In genomic region chr8:12017750-12018149, GRCm38 (mm10) we compare ENCODE assay signal across 24 mouse cellular contexts.
DNase-seq lines count a peak whose midpoint lies in the region; ATAC-seq and TF ChIP-seq lines count a peak whose summit lies in the region.
"Had no signal": no experiment of that assay in that cellular context is flagged by ENCODE, and none has a peak within 500 bp of the region (broad histone marks: within the 10 kb centered on the region; RNA-seq: fewer than 3 reads in every experiment).

No protein-coding gene starts in this region.

- DNase-seq in lung, embryonic 14.5 days: peak; percentile 44
- no peak for DNase-seq in lung, postnatal 14 days
- DNase-seq in lung, postnatal 25 days (ENCODE audit: low spot score): peak; percentile 38
- no peak for DNase-seq in cerebellum, postnatal 4 days (ENCODE audit: low spot score in 2 of 2)
- DNase-seq: adrenal gland, postnatal 10 days; adrenal gland, postnatal 36 days; cerebellum, adult 11 months; cerebellum, adult 2 months; cerebellum, adult 9-11 months; cerebellum, postnatal 25 days; embryo, embryonic 11 days; gastrocnemius, adult 2 months; gastrocnemius, postnatal 14 days; heart, adult 11 months had no signal

- TF ChIP-seq POLR2A in bone marrow macrophage, adult 2 months (IDR thresholded peaks at IDR 0.05; ENCODE audit: borderline replicate concordance, low read depth, low read length): no peak

- no peaks in the 10 kb centered on the region for H3K27me3 ChIP-seq in lung, embryonic 14.5 days (ENCODE audit: insufficient read depth, low read length)
- H3K27me3 ChIP-seq: embryonic facial prominence, embryonic 13.5 days had no signal

- 46% methylated on average over 7 of the region's 7 CpGs for WGBS in lung, embryonic 14.5 days

- H3K9ac ChIP-seq in lung, embryonic 14.5 days: no peak overlapping the region
- H3K9ac ChIP-seq: embryonic facial prominence, embryonic 13.5 days; forebrain, embryonic 12.5 days; hindbrain, embryonic 12.5 days; hindbrain, embryonic 15.5 days had no signal

- no peak overlapping the region for H3K27ac ChIP-seq in lung, embryonic 14.5 days (ENCODE audit: low read depth)
- H3K27ac ChIP-seq in bone marrow macrophage, adult 2 months (ENCODE audit: insufficient read depth, low read depth, low read length): peak overlapping the region; percentile 11
- H3K27ac ChIP-seq: embryonic facial prominence, embryonic 10.5 days; embryonic facial prominence, embryonic 13.5 days; forebrain, embryonic 12.5 days; gastrocnemius, adult 2 months; hindbrain, embryonic 12.5 days; hindbrain, embryonic 15.5 days had no signal

- no peak overlapping the region for H3K4me2 ChIP-seq in lung, embryonic 14.5 days
- H3K4me2 ChIP-seq: embryonic facial prominence, embryonic 13.5 days; forebrain, embryonic 12.5 days; heart, embryonic 11.5 days; hindbrain, embryonic 12.5 days; hindbrain, embryonic 15.5 days had no signal

- H3K36me3 ChIP-seq in lung, embryonic 14.5 days (ENCODE audit: insufficient read depth): no peaks in the 10 kb centered on the region
- H3K36me3 ChIP-seq: embryonic facial prominence, embryonic 10.5 days; embryonic facial prominence, embryonic 13.5 days; forebrain, embryonic 12.5 days; hindbrain, embryonic 12.5 days; hindbrain, embryonic 15.5 days had no signal

- no peaks in the 10 kb centered on the region for H3K4me1 ChIP-seq in lung, embryonic 14.5 days (ENCODE audit: insufficient read depth)
- peaks cover 26% of the 10 kb centered on the region for H3K4me1 ChIP-seq in bone marrow macrophage, adult 2 months (ENCODE audit: control insufficient read depth, insufficient read depth, low read length)
- H3K4me1 ChIP-seq: embryonic facial prominence, embryonic 13.5 days; forebrain, embryonic 12.5 days; hindbrain, embryonic 12.5 days; hindbrain, embryonic 15.5 days had no signal

- H3K4me3 ChIP-seq in lung, embryonic 14.5 days (ENCODE audit: low read depth, low read length): no peak overlapping the region
- H3K4me3 ChIP-seq in bone marrow macrophage, adult 2 months (ENCODE audit: insufficient read depth, low read length): no peak overlapping the region
- H3K4me3 ChIP-seq: embryonic facial prominence, embryonic 10.5 days; embryonic facial prominence, embryonic 13.5 days; erythroblast, embryonic 14.5 days; forebrain, embryonic 12.5 days; gastrocnemius, adult 2 months; hindbrain, embryonic 12.5 days; hindbrain, embryonic 15.5 days had no signal

- H3K9me3 ChIP-seq in lung, embryonic 14.5 days (ENCODE audit: low read depth, low read length): no peaks in the 10 kb centered on the region
- H3K9me3 ChIP-seq: embryonic facial prominence, embryonic 10.5 days; embryonic facial prominence, embryonic 13.5 days; forebrain, embryonic 12.5 days; hindbrain, embryonic 12.5 days; hindbrain, embryonic 15.5 days had no signal

- TF ChIP-seq CTCF in lung, embryonic 14.5 days (IDR thresholded peaks at IDR 0.05; ENCODE audit: low read depth): no peak
- no peak for TF ChIP-seq CTCF in bone marrow macrophage, adult 2 months (IDR thresholded peaks at IDR 0.05; ENCODE audit: low read depth, low read length)

- peak; percentile 38; the same call in 1 of the 2 replicates for ATAC-seq in lung, embryonic 14.5 days (ENCODE audit: insufficient read depth)
- no peak for ATAC-seq in megakaryocyte, adult 5-6 weeks (ENCODE audit: poor library complexity, severe bottlenecking)
- ATAC-seq: forebrain, embryonic 16.5 days had no signal

Comparison
In these comparisons a context has a peak if more than half of its experiments do, and no peak if none do; other contexts are left out.
1. DNase-seq: peak in lung, embryonic 14.5 days (single experiment) and lung, postnatal 25 days (single experiment); none in lung, postnatal 14 days (single experiment) and cerebellum, postnatal 4 days (0 of 2).